ENCODE assay signal across 9 mouse cellular contexts in genomic region chr10:67099183-67099929, GRCm38 (mm10). TPM values are rescaled to one million over a fixed set of nuclear protein-coding genes. Genes with fewer than 3 reads are reported as not detected.
DNase-seq lines count a peak whose midpoint lies in the region; ATAC-seq and TF ChIP-seq lines count a peak whose summit lies in the region.
"Had no signal": no experiment of that assay in that cellular context is flagged by ENCODE, and none has a peak within 500 bp of the region (broad histone marks: within the 10 kb centered on the region; RNA-seq: fewer than 3 reads in every experiment).

No protein-coding gene starts in this region.

- no peak for DNase-seq in heart, postnatal 10 days
- peak; percentile 25 for DNase-seq in CH12.LX (ENCODE audit: extremely low read depth)
- no peak for DNase-seq in midbrain, embryonic 11.5 days (ENCODE audit: low spot score, missing footprints)
- DNase-seq in adrenal gland, postnatal 14 days = no peak
- no peak for DNase-seq in spleen, postnatal 10 days (ENCODE audit: low spot score in 2 of 2)
- DNase-seq: thymus, adult 18-20 months had no signal

- H3K36me3 ChIP-seq in heart, embryonic 15.5 days = no peaks in the 10 kb centered on the region
- peaks cover 3 to 23% of the 10 kb centered on the region in 2 experiments for H3K36me3 ChIP-seq in CH12.LX (replicated peaks in 1 of 2; ENCODE audit: control insufficient read depth in 1 of 2, insufficient read depth in 1 of 2, low read length in 1 of 2)
- H3K36me3 ChIP-seq in embryonic facial prominence, embryonic 13.5 days = 0 out of 2 replicates have a peak, but pooled peaks cover 3% of the 10 kb centered on the region
- no peaks in the 10 kb centered on the region for H3K36me3 ChIP-seq in midbrain, embryonic 11.5 days (ENCODE audit: control insufficient read depth, insufficient read depth, low read length)

- TF ChIP-seq RAD21 in CH12.LX (IDR thresholded peaks at IDR 0.05; ENCODE audit: low read depth, low read length) = no peak

- H3K9me3 ChIP-seq in heart, embryonic 15.5 days (replicated peaks) = no peaks in the 10 kb centered on the region
- no peaks in the 10 kb centered on the region for H3K9me3 ChIP-seq in CH12.LX (replicated peaks; ENCODE audit: low read length)
- H3K9me3 ChIP-seq in embryonic facial prominence, embryonic 13.5 days = no peaks in the 10 kb centered on the region
- H3K9me3 ChIP-seq in midbrain, embryonic 11.5 days (ENCODE audit: control insufficient read depth, low read length) = no peaks in the 10 kb centered on the region

- H3K4me2 ChIP-seq in heart, embryonic 15.5 days = peak overlapping the region; percentile 79
- peak overlapping the region; percentile 99 for H3K4me2 ChIP-seq in CH12.LX (ENCODE audit: insufficient read depth, low read depth, poor library complexity, severe bottlenecking)
- peak overlapping the region; percentile 76 for H3K4me2 ChIP-seq in embryonic facial prominence, embryonic 13.5 days
- H3K4me2 ChIP-seq in midbrain, embryonic 11.5 days = peak overlapping the region; percentile 77

- in situ Hi-C loops in CH12.LX (cut with MboI; ENCODE audit: low pct_ligation_motif_present, low pct_unique_long_range_greater_than_20kb, low sequenced_read_pairs) = loop anchor here (5.0 to 25.0 kb wide), 2 partner anchors 97 to 187 kb away; no protein-coding TSS in a partner anchor

- dilution Hi-C loops in CH12.LX (cut with MboI; ENCODE audit: extremely low pct_ligation_motif_present, extremely low pct_unique_long_range_greater_than_20kb, low sequenced_read_pairs) = no loop called here

- intact Hi-C loops in heart, postnatal 10 days (cut with DNase I) = no loop called here

- peak overlapping the region; percentile 100 for H3K27ac ChIP-seq in heart, embryonic 15.5 days
- peak overlapping the region; percentile 97 for H3K27ac ChIP-seq in CH12.LX (ENCODE audit: insufficient read depth, low read depth)
- H3K27ac ChIP-seq in embryonic facial prominence, embryonic 13.5 days = no peak overlapping the region
- no peak overlapping the region for H3K27ac ChIP-seq in midbrain, embryonic 11.5 days (ENCODE audit: low read depth, low read length)

- no peak for TF ChIP-seq EP300 in CH12.LX (IDR thresholded peaks at IDR 0.05; ENCODE audit: low read length)

- H3K79me2 ChIP-seq in CH12.LX (replicated peaks; ENCODE audit: control insufficient read depth, extremely low read depth, insufficient read depth, poor library complexity, severe bottlenecking) = peaks cover 87% of the 10 kb centered on the region

- peak overlapping the region; percentile 97 for H3K4me3 ChIP-seq in heart, embryonic 15.5 days
- H3K4me3 ChIP-seq in CH12.LX (replicated peaks in 1 of 3; ENCODE audit: low read depth in 2 of 3, low read length in 2 of 3, poor library complexity in 1 of 3) = peak overlapping the region; percentile 65 to 93 (median 87)
- H3K4me3 ChIP-seq in embryonic facial prominence, embryonic 13.5 days = no peak overlapping the region
- no peak overlapping the region for H3K4me3 ChIP-seq in midbrain, embryonic 11.5 days (ENCODE audit: low read depth, low read length)

- peak overlapping the region; percentile 99; the same call in 1 of the 2 replicates for H3K9ac ChIP-seq in heart, embryonic 15.5 days
- H3K9ac ChIP-seq in CH12.LX (ENCODE audit: insufficient read depth, low read depth) = peak overlapping the region; percentile 74
- H3K9ac ChIP-seq in embryonic facial prominence, embryonic 13.5 days = no peak overlapping the region
- no peak overlapping the region for H3K9ac ChIP-seq in midbrain, embryonic 11.5 days (ENCODE audit: low read length)

- no peak for ATAC-seq in heart, embryonic 15.5 days (replicated peaks; ENCODE audit: insufficient number of reproducible peaks, insufficient read depth, low FRiP score, low read depth)
- ATAC-seq in embryonic facial prominence, embryonic 13.5 days (ENCODE audit: insufficient number of reproducible peaks, insufficient read depth, low FRiP score, low TSS enrichment, low read depth) = no peak
- no peak for ATAC-seq in midbrain, embryonic 11.5 days (ENCODE audit: low FRiP score)
- ATAC-seq in CD4-positive, CD25-positive, alpha-beta regulatory T cell, adult 4 months = no peak

- H3K4me1 ChIP-seq in heart, embryonic 15.5 days (replicated peaks) = peaks cover 69% of the 10 kb centered on the region
- H3K4me1 ChIP-seq in CH12.LX (ENCODE audit: control insufficient read depth in 1 of 2, insufficient read depth in 2 of 2) = peaks cover 19 to 70% of the 10 kb centered on the region in 2 experiments
- H3K4me1 ChIP-seq in embryonic facial prominence, embryonic 13.5 days = peaks cover 62% of the 10 kb centered on the region
- H3K4me1 ChIP-seq in midbrain, embryonic 11.5 days (ENCODE audit: control insufficient read depth, insufficient read depth, low read length) = peaks cover 36% of the 10 kb centered on the region

- H3K27me3 ChIP-seq in heart, embryonic 15.5 days = no peaks in the 10 kb centered on the region
- H3K27me3 ChIP-seq in CH12.LX (replicated peaks) = no peaks in the 10 kb centered on the region
- H3K27me3 ChIP-seq in embryonic facial prominence, embryonic 13.5 days = no peaks in the 10 kb centered on the region
- H3K27me3 ChIP-seq in midbrain, embryonic 11.5 days (ENCODE audit: control insufficient read depth, insufficient read depth, low read length) = no peaks in the 10 kb centered on the region

- 56% methylated on average over 13 of the region's 13 CpGs for WGBS in heart, embryonic 15.5 days
- 39% methylated on average over 13 of the region's 13 CpGs for WGBS in embryonic facial prominence, embryonic 13.5 days
- 63% methylated on average over 12 of the region's 13 CpGs for WGBS in midbrain, embryonic 11.5 days

- no peak for TF ChIP-seq CTCF in CH12.LX (conservative IDR thresholded peaks at IDR 0.05 in 1 of 2, IDR thresholded peaks at IDR 0.05 in 1 of 2; ENCODE audit: low read depth in 2 of 2, low read length in 2 of 2)

- no peak for TF ChIP-seq POLR2A in CH12.LX (IDR thresholded peaks at IDR 0.05; ENCODE audit: low read depth, low read length)

TF ChIP-seq in CH12.LX, 34 proteins besides CTCF, POLR2A, EP300 and RAD21:
- TF ChIP-seq USF1 (IDR thresholded peaks at IDR 0.05; ENCODE audit: low read depth, low read length) = no peak
- TF ChIP-seq MXI1 (IDR thresholded peaks at IDR 0.05; ENCODE audit: low read depth, low read length) = 0 out of 2 replicates have a peak, but pooled peaks have one; percentile 12
- TF ChIP-seq SIN3A (IDR thresholded peaks at IDR 0.05; ENCODE audit: low read length) = no peak
- no peak for TF ChIP-seq MYC (IDR thresholded peaks at IDR 0.05; ENCODE audit: low read depth, low read length)
- no peak for TF ChIP-seq MAZ (IDR thresholded peaks at IDR 0.05; ENCODE audit: low read depth, low read length)
- peak; percentile 60 for TF ChIP-seq NRF1 (IDR thresholded peaks at IDR 0.05; ENCODE audit: low read depth, low read length)
- TF ChIP-seq SMC3 (IDR thresholded peaks at IDR 0.05; ENCODE audit: low read depth, low read length) = peak; percentile 1; the same call in 1 of the 2 replicates
- TF ChIP-seq BHLHE40 (IDR thresholded peaks at IDR 0.05; ENCODE audit: low read depth, low read length) = 0 out of 2 replicates have a peak, but pooled peaks have one; percentile 12
- TF ChIP-seq ZMIZ1 (IDR thresholded peaks at IDR 0.05; ENCODE audit: low read depth, low read length) = no peak
- TF ChIP-seq HCFC1 (IDR thresholded peaks at IDR 0.05; ENCODE audit: low read depth, low read length) = no peak
- no peak for TF ChIP-seq CHD2 (IDR thresholded peaks at IDR 0.05; ENCODE audit: low read length)
- TF ChIP-seq ELF1 (IDR thresholded peaks at IDR 0.05; ENCODE audit: low read depth, low read length) = no peak
- TF ChIP-seq MAX (IDR thresholded peaks at IDR 0.05; ENCODE audit: low read length) = no peak
- TF ChIP-seq CHD1 (IDR thresholded peaks at IDR 0.05; ENCODE audit: low read depth, low read length) = no peak
- no peak for TF ChIP-seq ZC3H11A (IDR thresholded peaks at IDR 0.05; ENCODE audit: low read depth, low read length)
- TF ChIP-seq GABPA (IDR thresholded peaks at IDR 0.05; ENCODE audit: insufficient replicate concordance, low read depth, low read length) = no peak
- peak; percentile 33; the same call in 1 of the 2 replicates for TF ChIP-seq NELFE (IDR thresholded peaks at IDR 0.05; ENCODE audit: low read depth, low read length)
- TF ChIP-seq USF2 (conservative IDR thresholded peaks at IDR 0.05; ENCODE audit: low read depth, low read length) = no peak
- TF ChIP-seq ZNF384 (IDR thresholded peaks at IDR 0.05; ENCODE audit: low read depth, low read length) = 0 out of 2 replicates have a peak, but pooled peaks have one; percentile 4
- TF ChIP-seq TBP (conservative IDR thresholded peaks at IDR 0.05; ENCODE audit: low read depth, low read length) = no peak
- no peak for TF ChIP-seq JUND (conservative IDR thresholded peaks at IDR 0.05; ENCODE audit: low read depth, low read length)

RNA-seq across cellular contexts. Expression of gene Reep3, which starts 2.6 kb away (rescaled TPM):
- 30.6 and 31.5 TPM in 2 replicates for polyA plus RNA-seq in heart, embryonic 15.5 days (2015; fragmentation: Nextera tagmentation; extraction: Ambion mirVana)
- 10 to 100 TPM; 41.5 to 41.9 TPM for total RNA-seq in heart, postnatal 10 days (2021)
- total RNA-seq in CH12.LX (2012; rRNA removed) (20.3 and 23.2 TPM in 2 replicates), CH12.LX (2014; rRNA removed) (20.0 and 23.3 TPM in 2 replicates)
- 20.5 and 21.8 TPM in 2 replicates for polyA plus RNA-seq in CH12.LX (2012; ENCODE audit: insufficient read length, low read depth)
- polyA plus RNA-seq in embryonic facial prominence, embryonic 13.5 days (2015; fragmentation: Nextera tagmentation; extraction: Ambion mirVana) = 46.3 and 51.3 TPM in 2 replicates
- polyA plus RNA-seq in midbrain, embryonic 11.5 days (2014; fragmentation: Nextera tagmentation; extraction: Ambion mirVana) = 37.5 and 38.9 TPM in 2 replicates
- total RNA-seq in adrenal gland, postnatal 14 days (2021) = 47.1 and 48.2 TPM in 2 replicates
- polyA plus RNA-seq in CD4-positive, CD25-positive, alpha-beta regulatory T cell, adult 4 months (2017; shearing (Covaris generic)) = 10 to 100 TPM; 13.8 to 17.3 TPM

RNA-seq across cellular contexts. Expression of gene Jmjd1c, which starts 3.4 kb away (rescaled TPM):
- polyA plus RNA-seq in heart, embryonic 15.5 days (2015; fragmentation: Nextera tagmentation; extraction: Ambion mirVana) = 33.3 and 33.5 TPM in 2 replicates
- total RNA-seq in heart, postnatal 10 days (2021) = 10 to 100 TPM; 55.9 to 64.7 TPM
- total RNA-seq in CH12.LX (2012; rRNA removed) (41.2 and 41.6 TPM in 2 replicates), CH12.LX (2014; rRNA removed) (41.2 and 41.4 TPM in 2 replicates)
- polyA plus RNA-seq in CH12.LX (2012; ENCODE audit: insufficient read length, low read depth) = 40.9 and 50.1 TPM in 2 replicates
- polyA plus RNA-seq in embryonic facial prominence, embryonic 13.5 days (2015; fragmentation: Nextera tagmentation; extraction: Ambion mirVana) = 50.7 and 53.0 TPM in 2 replicates
- polyA plus RNA-seq in midbrain, embryonic 11.5 days (2014; fragmentation: Nextera tagmentation; extraction: Ambion mirVana) = 46.9 and 49.0 TPM in 2 replicates
- total RNA-seq in adrenal gland, postnatal 14 days (2021) = 56.4 and 61.4 TPM in 2 replicates
- 10 to 100 TPM; 56.7 to 57.2 TPM for polyA plus RNA-seq in CD4-positive, CD25-positive, alpha-beta regulatory T cell, adult 4 months (2017; shearing (Covaris generic))

Comparison
In these comparisons a context has a peak if more than half of its experiments do, and no peak if none do; other contexts are left out.
1. H3K27ac ChIP-seq: peak in heart, embryonic 15.5 days (single experiment) and CH12.LX (single experiment); none in embryonic facial prominence, embryonic 13.5 days (single experiment) and midbrain, embryonic 11.5 days (single experiment).
2. H3K4me3 ChIP-seq: peak in heart, embryonic 15.5 days (single experiment) and CH12.LX (3 of 3); none in embryonic facial prominence, embryonic 13.5 days (single experiment) and midbrain, embryonic 11.5 days (single experiment).
3. H3K9ac ChIP-seq: peak in heart, embryonic 15.5 days (single experiment) and CH12.LX (single experiment); none in embryonic facial prominence, embryonic 13.5 days (single experiment) and midbrain, embryonic 11.5 days (single experiment).
4. Peak in every context shown above with its lines, with median percentiles within 50 percentile points of each other: H3K4me2 ChIP-seq.